Mouse (Mus musculus): Measurements from ENCODE around the gene Cxcr4.

GRCm38 (mm10) chr1:128623594-128623887 is 31.4 kb upstream of the Cxcr4 start:
- no peak for TF ChIP-seq POLR2A (IDR thresholded peaks at IDR 0.05; ENCODE audit: control insufficient read depth, extremely low read depth, insufficient read depth, low read length, poor library complexity)
- TF ChIP-seq CTCF (IDR thresholded peaks at IDR 0.05; ENCODE audit: borderline replicate concordance, control insufficient read depth, extremely low read depth, insufficient read depth, low read length, poor library complexity): no peak

Data from thymus, adult 2 months (tissue).